Mouse (Mus musculus): ENCODE results near the gene Cmas.

Cmas gene

GRCm38 (mm10) chr6:142793468-142793867, 37.0 kb downstream of the Cmas start:
- DNase-seq (ENCODE audit: low spot score), result no peak

GRCm38 (mm10) chr6:142795087-142795486, 38.6 kb downstream of the Cmas start:
- DNase-seq (ENCODE audit: low spot score), result no peak

GRCm38 (mm10) chr6:142795655-142796441, 39.4 kb downstream of the Cmas start:
- no peak for DNase-seq (ENCODE audit: low spot score)

GRCm38 (mm10) chr6:142797996-142798395, 41.5 kb downstream of the Cmas start:
- DNase-seq (ENCODE audit: low spot score), result no peak

GRCm38 (mm10) chr6:142798837-142799236, 42.4 kb downstream of the Cmas start:
- DNase-seq (ENCODE audit: low spot score), result no peak

GRCm38 (mm10) chr6:142799704-142800374, 43.4 kb downstream of the Cmas start:
- DNase-seq (ENCODE audit: low spot score), result no peak

- no peak for DNase-seq (ENCODE audit: low spot score)
These were observed 45.2 kb downstream of the Cmas start for GRCm38 (mm10) chr6:142801687-142802086.

- no peak for DNase-seq (ENCODE audit: low spot score)
These were observed 46.4 kb downstream of the Cmas start for GRCm38 (mm10) chr6:142802617-142803525.

- DNase-seq (ENCODE audit: low spot score), result no peak
These were observed 47.9 kb downstream of the Cmas start, which contains the start of gene Sult6b2 for GRCm38 (mm10) chr6:142804402-142804801. Gene Sult6b2, minus strand, starts transcription at chr6:142804502.

- no peak for DNase-seq (ENCODE audit: low spot score)
These were observed 49.8 kb downstream of the Cmas start for GRCm38 (mm10) chr6:142806326-142806725.

GRCm38 (mm10) chr6:142809373-142810098, 53.0 kb downstream of the Cmas start:
- no peak for DNase-seq (ENCODE audit: low spot score)

GRCm38 (mm10) chr6:142810239-142810638, 53.8 kb downstream of the Cmas start:
- DNase-seq (ENCODE audit: low spot score), result no peak

GRCm38 (mm10) chr6:142812969-142813368, 56.5 kb downstream of the Cmas start:
- no peak for DNase-seq (ENCODE audit: low spot score)

GRCm38 (mm10) chr6:142814011-142814410, 57.5 kb downstream of the Cmas start:
- DNase-seq (ENCODE audit: low spot score), result no peak

- peak; percentile 41 for DNase-seq (ENCODE audit: low spot score)
These were observed 58.0 kb downstream of the Cmas start for GRCm38 (mm10) chr6:142814495-142814921.

GRCm38 (mm10) chr6:142815513-142815912, 59.0 kb downstream of the Cmas start:
- DNase-seq (ENCODE audit: low spot score), result no peak

- DNase-seq (ENCODE audit: low spot score), result no peak
These were observed 61.8 kb downstream of the Cmas start for GRCm38 (mm10) chr6:142818306-142818705.

GRCm38 (mm10) chr6:142823008-142823787, 66.7 kb downstream of the Cmas start:
- no peak for DNase-seq (ENCODE audit: low spot score)

All from ovary, adult 18-20 months (tissue).